In the genomic region with DNA sequence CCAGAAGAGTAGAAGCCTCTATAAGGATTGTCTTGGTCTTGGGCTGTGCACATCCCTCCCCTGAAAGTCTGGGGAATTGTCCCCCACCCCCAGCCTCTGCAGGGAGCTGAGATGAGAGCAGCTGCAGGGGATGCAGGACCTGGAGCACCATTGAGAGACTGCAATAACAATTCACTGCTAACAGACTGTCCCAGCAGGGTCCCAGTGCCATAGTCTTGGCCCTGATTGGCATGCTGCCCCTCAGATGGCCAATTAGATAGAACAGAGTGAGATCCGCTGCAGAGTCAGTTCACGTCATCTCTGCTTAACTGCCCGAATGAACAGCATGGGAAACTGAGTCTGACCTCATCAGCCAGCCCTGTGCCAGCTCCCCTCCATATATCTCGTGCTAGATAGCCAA, we compare ENCODE assay signal across 17 mouse cellular contexts.
DNase-seq lines count a peak whose midpoint lies in the region; ATAC-seq lines count a peak whose summit lies in the region.
"Had no signal": no experiment of that assay in that cellular context is flagged by ENCODE, and none has a peak within 500 bp of the region (broad histone marks: within the 10 kb centered on the region; RNA-seq: fewer than 3 reads in every experiment).

No protein-coding gene starts in this region.

- no peaks in the 10 kb centered on the region for H3K9me3 ChIP-seq in neural tube, embryonic 12.5 days
- H3K9me3 ChIP-seq in neural tube, embryonic 15.5 days (replicated peaks), result no peaks in the 10 kb centered on the region
- H3K9me3 ChIP-seq in hindbrain, embryonic 13.5 days, result no peaks in the 10 kb centered on the region
- H3K9me3 ChIP-seq: embryonic facial prominence, embryonic 13.5 days; limb, embryonic 10.5 days; liver, embryonic 15.5 days had no signal

- peak; percentile 77; the same call in 1 of the 2 replicates for ATAC-seq in neural tube, embryonic 12.5 days (ENCODE audit: low FRiP score, low read depth)
- ATAC-seq in neural tube, embryonic 15.5 days (ENCODE audit: low FRiP score), result no peak
- ATAC-seq in hindbrain, embryonic 13.5 days (ENCODE audit: low FRiP score), result peak; percentile 39; the same call in 1 of the 2 replicates
- no peak for ATAC-seq in frontal cortex, adult (ENCODE audit: low TSS enrichment)
- ATAC-seq: Patski had no signal

- H3K27ac ChIP-seq in neural tube, embryonic 12.5 days, result no peak overlapping the region
- H3K27ac ChIP-seq in neural tube, embryonic 15.5 days (replicated peaks), result no peak overlapping the region
- H3K27ac ChIP-seq in hindbrain, embryonic 13.5 days, result no peak overlapping the region
- H3K27ac ChIP-seq: embryonic facial prominence, embryonic 13.5 days; limb, embryonic 10.5 days; liver, embryonic 15.5 days had no signal

- no peak overlapping the region for H3K4me3 ChIP-seq in neural tube, embryonic 12.5 days
- no peak overlapping the region for H3K4me3 ChIP-seq in neural tube, embryonic 15.5 days (replicated peaks)
- H3K4me3 ChIP-seq in hindbrain, embryonic 13.5 days, result no peak overlapping the region
- H3K4me3 ChIP-seq: embryonic facial prominence, embryonic 13.5 days; limb, embryonic 10.5 days; liver, embryonic 15.5 days had no signal

- no peaks in the 10 kb centered on the region for H3K27me3 ChIP-seq in neural tube, embryonic 12.5 days (replicated peaks)
- H3K27me3 ChIP-seq in neural tube, embryonic 15.5 days (replicated peaks), result no peaks in the 10 kb centered on the region
- no peaks in the 10 kb centered on the region for H3K27me3 ChIP-seq in hindbrain, embryonic 13.5 days
- H3K27me3 ChIP-seq: CH12.LX; embryonic facial prominence, embryonic 13.5 days; liver, embryonic 15.5 days had no signal

- WGBS in neural tube, embryonic 12.5 days, result 30% methylated on average over 4 of the region's 4 CpGs
- WGBS in neural tube, embryonic 15.5 days, result 26% methylated on average over 4 of the region's 4 CpGs
- 41% methylated on average over 4 of the region's 4 CpGs for WGBS in hindbrain, embryonic 13.5 days

- peaks cover 32% of the 10 kb centered on the region for H3K4me1 ChIP-seq in neural tube, embryonic 12.5 days
- H3K4me1 ChIP-seq in neural tube, embryonic 15.5 days, result peaks cover 9% of the 10 kb centered on the region
- peaks cover 26% of the 10 kb centered on the region for H3K4me1 ChIP-seq in hindbrain, embryonic 13.5 days (replicated peaks)
- H3K4me1 ChIP-seq: embryonic facial prominence, embryonic 13.5 days; liver, embryonic 15.5 days had no signal

- H3K4me2 ChIP-seq in neural tube, embryonic 12.5 days (replicated peaks), result no peak overlapping the region
- H3K4me2 ChIP-seq in neural tube, embryonic 15.5 days, result no peak overlapping the region
- no peak overlapping the region for H3K4me2 ChIP-seq in hindbrain, embryonic 13.5 days
- H3K4me2 ChIP-seq: embryonic facial prominence, embryonic 13.5 days; liver, embryonic 15.5 days had no signal

- H3K36me3 ChIP-seq in neural tube, embryonic 12.5 days, result no peaks in the 10 kb centered on the region
- H3K36me3 ChIP-seq in neural tube, embryonic 15.5 days, result no peaks in the 10 kb centered on the region
- H3K36me3 ChIP-seq in hindbrain, embryonic 13.5 days, result no peaks in the 10 kb centered on the region
- H3K36me3 ChIP-seq: embryonic facial prominence, embryonic 13.5 days; limb, embryonic 10.5 days; liver, embryonic 15.5 days had no signal

- H3K9ac ChIP-seq in neural tube, embryonic 12.5 days, result no peak overlapping the region
- no peak overlapping the region for H3K9ac ChIP-seq in neural tube, embryonic 15.5 days (replicated peaks)
- H3K9ac ChIP-seq in hindbrain, embryonic 13.5 days, result no peak overlapping the region
- H3K9ac ChIP-seq: embryonic facial prominence, embryonic 13.5 days; liver, embryonic 15.5 days had no signal

- DNase-seq in cerebellum, postnatal 36 days, result peak; percentile 48 to 50
- DNase-seq in layer of hippocampus, postnatal 10 days (ENCODE audit: low spot score in 2 of 2), result no peak
- DNase-seq in kidney, postnatal 10 days, result no peak
- DNase-seq: heart, adult 18-20 months; heart, postnatal 14 days; kidney, adult 18-20 months; layer of hippocampus, adult 9-11 months; lung, postnatal 36 days had no signal

Comparison
In these comparisons a context has a peak if more than half of its experiments do, and no peak if none do; other contexts are left out.
1. ATAC-seq: peak in neural tube, embryonic 12.5 days (single experiment) and hindbrain, embryonic 13.5 days (single experiment); none in neural tube, embryonic 15.5 days (single experiment) and frontal cortex, adult (single experiment).
2. DNase-seq: peak in cerebellum, postnatal 36 days (2 of 2); none in layer of hippocampus, postnatal 10 days (0 of 2) and kidney, postnatal 10 days (single experiment).